Mouse (Mus musculus): ENCODE data around the gene Vmn1r239-ps. TPM values are rescaled to one million over a fixed set of nuclear protein-coding genes. Genes with fewer than 3 reads are reported as not detected.

Vmn1r239-ps gene
- not detected in 2 replicates for polyA plus RNA-seq (2021; fragmentation: Nextera tagmentation)
- long read RNA-seq, experiment 1: 0 reads
- long read RNA-seq, experiment 2: 0 reads

GRCm38 (mm10) chrX:147453610-147454009, at the start of gene Vmn1r239-ps:
TSS of gene Vmn1r239-ps (minus strand) at chrX:147453710.

GRCm38 (mm10) chrX:147429129-147429528, 24.4 kb downstream of the Vmn1r239-ps start, which contains the start of gene Il13ra2:
TSS of gene Il13ra2 (minus strand) at chrX:147429192.

Other genes with a start within 250 kb of the Vmn1r239-ps start
- gene Il13ra2, start 24.5 kb downstream of the Vmn1r239-ps start, polyA plus RNA-seq (2021; fragmentation: Nextera tagmentation): 0.18 TPM in 1 of 2 replicates, not detected in the other
- gene Lrch2, start 100.4 kb upstream of the Vmn1r239-ps start, polyA plus RNA-seq (2021; fragmentation: Nextera tagmentation): 2.9 and 3.2 TPM in 2 replicates

All from layer of hippocampus, adult 6 months (tissue).